Mouse (Mus musculus): ENCODE results near the gene Kctd10. TPM values are rescaled to one million over a fixed set of nuclear protein-coding genes. Genes with fewer than 3 reads are reported as not detected.

The Kctd10 gene
- polyA plus RNA-seq, 1 experiment from 2014 or later: 116 TPM

DNA sequence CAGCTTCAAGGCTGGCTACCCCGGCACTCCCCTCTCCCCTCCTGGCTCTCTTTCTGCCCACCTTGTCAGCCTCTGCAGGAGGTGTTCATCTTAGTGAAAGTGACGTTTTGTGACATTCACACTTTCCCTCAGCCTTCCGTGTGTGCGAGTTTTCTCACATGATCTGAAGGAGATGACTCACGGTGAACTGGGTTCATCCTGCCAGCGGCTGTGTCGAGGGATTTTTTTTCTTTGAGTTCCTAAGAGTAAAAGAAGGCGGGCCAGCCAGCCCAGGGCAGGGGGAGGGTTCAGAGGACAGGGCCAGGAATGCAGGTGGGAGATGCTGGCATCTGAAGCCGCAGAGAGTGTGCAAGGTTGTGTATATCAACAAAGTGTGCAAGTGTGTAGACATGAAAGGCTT, 12.9 kb upstream of the Kctd10 start:
- DNase-seq (ENCODE audit: low spot score): no peak
- Histone ChIP-seq H3K4me2 (ENCODE audit: low read length) (no peak overlapping the region), H3K4me3 (ENCODE audit: low read depth, low read length) (no peak overlapping the region), H3K27ac (ENCODE audit: low read depth) (no peak overlapping the region), H3K9me3 (ENCODE audit: control insufficient read depth, low read length) (no peaks in the 10 kb centered on the region), H3K4me1 (replicated peaks; ENCODE audit: control insufficient read depth, insufficient read depth, low read length) (no peaks in the 10 kb centered on the region), H3K27me3 (replicated peaks; ENCODE audit: control insufficient read depth, insufficient read depth, low read length) (no peaks in the 10 kb centered on the region), H3K9ac (ENCODE audit: low read length) (no peak overlapping the region), H3K36me3 (ENCODE audit: control insufficient read depth, insufficient read depth, low read length) (peaks cover 86% of the 10 kb centered on the region)
- 83% methylated on average over 9 of the region's 9 CpGs for WGBS
- no peak for ATAC-seq (replicated peaks; ENCODE audit: low FRiP score, low TSS enrichment, low read depth)

DNA sequence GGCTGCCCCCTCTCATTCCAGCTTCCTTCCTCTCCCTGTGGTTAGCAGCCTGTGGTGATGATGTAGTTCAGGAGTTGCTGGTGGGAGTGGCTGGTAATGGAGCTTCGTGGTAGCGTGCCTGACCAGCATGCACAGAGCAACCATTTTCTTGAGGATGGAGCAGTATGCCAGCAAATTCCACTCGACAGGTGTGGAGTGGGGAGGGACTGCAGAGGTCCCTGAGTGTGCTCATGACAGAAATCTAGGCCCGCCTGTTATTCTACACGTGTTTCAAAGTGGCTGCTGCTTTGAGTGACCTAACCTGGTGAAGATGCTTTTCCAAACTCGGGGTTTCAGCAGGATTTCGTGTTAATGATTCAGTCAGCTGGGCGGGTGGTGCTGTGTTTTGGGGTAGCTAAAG, 4.1 kb upstream of the Kctd10 start:
- H3K4me3 ChIP-seq (ENCODE audit: low read depth, low read length): no peak overlapping the region
- 93% methylated on average over 8 of the region's 8 CpGs for WGBS
- H3K36me3 ChIP-seq (ENCODE audit: control insufficient read depth, insufficient read depth, low read length): peaks cover 54% of the 10 kb centered on the region
- DNase-seq (ENCODE audit: low spot score) (no peak), ATAC-seq (replicated peaks; ENCODE audit: low FRiP score, low TSS enrichment, low read depth) (no peak)
- no peak overlapping the region for H3K27ac ChIP-seq (ENCODE audit: low read depth)
- H3K27me3 ChIP-seq (replicated peaks; ENCODE audit: control insufficient read depth, insufficient read depth, low read length): no peaks in the 10 kb centered on the region
- H3K4me2 ChIP-seq (ENCODE audit: low read length): no peak overlapping the region
- peaks cover 14% of the 10 kb centered on the region for H3K4me1 ChIP-seq (replicated peaks; ENCODE audit: control insufficient read depth, insufficient read depth, low read length)
- no peaks in the 10 kb centered on the region for H3K9me3 ChIP-seq (ENCODE audit: control insufficient read depth, low read length)
- H3K9ac ChIP-seq (ENCODE audit: low read length): no peak overlapping the region

DNA sequence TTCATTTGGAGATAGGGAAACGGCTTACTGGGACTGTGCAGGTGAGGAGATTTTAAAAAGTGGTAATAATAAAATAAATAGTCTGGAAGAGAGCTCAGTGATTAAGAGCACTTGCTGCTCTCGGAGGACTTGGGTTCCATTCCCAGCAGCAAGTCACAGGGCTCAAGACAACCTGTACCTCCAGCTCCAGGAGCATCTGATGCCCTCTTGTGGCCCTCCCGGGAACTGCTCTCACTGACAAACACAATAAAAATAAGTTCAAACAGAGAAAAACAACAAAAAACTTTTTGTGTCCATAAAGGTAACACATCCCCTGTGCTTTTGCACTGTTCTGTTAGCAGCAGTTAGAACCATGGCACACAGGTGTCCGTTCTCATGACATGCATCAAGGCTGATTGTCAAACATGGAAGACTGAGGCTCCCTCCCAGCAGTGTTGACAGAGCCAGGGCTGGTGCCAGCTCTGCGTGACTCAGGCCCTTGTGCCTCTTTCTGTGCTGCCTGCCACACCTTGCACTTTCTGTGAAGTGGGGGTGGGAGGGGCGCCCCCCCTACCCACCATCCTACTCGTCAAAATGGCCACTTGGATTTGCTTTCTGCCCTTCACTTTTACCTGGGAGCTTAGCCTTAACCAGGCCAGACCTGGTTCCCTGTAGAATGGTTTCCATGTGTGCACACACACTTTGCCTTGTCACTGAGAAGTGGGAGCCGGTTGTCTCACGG, 3.0 kb upstream of the Kctd10 start:
- DNase-seq (ENCODE audit: low spot score) (peak; percentile 70), ATAC-seq (replicated peaks; ENCODE audit: low FRiP score, low TSS enrichment, low read depth) (no peak)
- Histone ChIP-seq H3K27ac (ENCODE audit: low read depth) (no peak overlapping the region), H3K9ac (ENCODE audit: low read length) (no peak overlapping the region), H3K4me3 (ENCODE audit: low read depth, low read length) (no peak overlapping the region), H3K4me2 (ENCODE audit: low read length) (no peak overlapping the region), H3K4me1 (replicated peaks; ENCODE audit: control insufficient read depth, insufficient read depth, low read length) (peaks cover 23% of the 10 kb centered on the region), H3K27me3 (replicated peaks; ENCODE audit: control insufficient read depth, insufficient read depth, low read length) (no peaks in the 10 kb centered on the region), H3K36me3 (ENCODE audit: control insufficient read depth, insufficient read depth, low read length) (peaks cover 43% of the 10 kb centered on the region), H3K9me3 (ENCODE audit: control insufficient read depth, low read length) (no peaks in the 10 kb centered on the region)
- 79% methylated on average over 9 of the region's 9 CpGs for whole genome bisulfite sequencing

DNA sequence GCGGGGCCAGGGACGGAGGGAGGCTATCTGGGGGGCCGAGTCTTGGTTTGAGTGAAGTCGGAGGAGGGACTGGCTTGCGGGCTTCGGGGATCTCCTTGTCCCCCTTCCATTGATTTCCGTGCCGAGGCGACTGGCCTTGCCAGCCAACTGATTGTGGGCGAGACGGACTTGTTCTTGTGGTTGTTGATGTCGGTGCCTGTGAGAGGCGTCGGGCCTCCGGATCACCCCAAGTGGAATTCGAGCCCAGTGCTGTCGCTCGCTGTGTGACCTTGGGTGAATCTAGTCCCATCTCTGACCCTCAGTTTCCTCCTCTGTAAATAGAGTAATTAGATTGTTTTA, 674 bp upstream of the Kctd10 start:
- Histone ChIP-seq H3K9me3 (ENCODE audit: control insufficient read depth, low read length) (no peaks in the 10 kb centered on the region), H3K4me3 (ENCODE audit: low read depth, low read length) (peak overlapping the region; percentile 93), H3K27me3 (replicated peaks; ENCODE audit: control insufficient read depth, insufficient read depth, low read length) (no peaks in the 10 kb centered on the region), H3K4me1 (replicated peaks; ENCODE audit: control insufficient read depth, insufficient read depth, low read length) (peaks cover 45% of the 10 kb centered on the region), H3K9ac (ENCODE audit: low read length) (peak overlapping the region; percentile 97), H3K36me3 (ENCODE audit: control insufficient read depth, insufficient read depth, low read length) (peaks cover 19% of the 10 kb centered on the region), H3K4me2 (ENCODE audit: low read length) (peak overlapping the region; percentile 83), H3K27ac (ENCODE audit: low read depth) (peak overlapping the region; percentile 79)
- WGBS: 0% methylated on average over 18 of the region's 18 CpGs
- ATAC-seq (replicated peaks; ENCODE audit: low FRiP score, low TSS enrichment, low read depth) (no peak), DNase-seq (ENCODE audit: low spot score) (no peak)

DNA sequence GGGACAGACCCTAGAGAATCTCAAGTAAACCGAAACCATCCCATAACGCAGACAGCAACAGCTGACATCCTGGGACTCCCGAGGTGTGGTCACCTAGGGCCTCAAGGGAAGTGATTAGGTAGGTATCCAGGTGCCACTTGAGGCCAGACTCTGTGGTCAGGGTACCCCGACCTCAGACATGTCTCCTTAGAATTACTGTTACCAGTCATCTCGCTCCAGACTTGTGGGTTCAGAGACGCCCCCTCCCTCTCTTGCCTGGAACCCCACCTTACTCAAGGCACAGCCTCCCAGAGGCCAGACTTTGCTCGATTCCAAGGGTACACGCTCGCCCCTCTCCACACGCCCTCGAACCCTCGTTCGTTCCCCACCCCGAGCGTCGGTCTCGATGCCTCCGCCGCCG, 545 bp downstream of the Kctd10 start:
- Histone ChIP-seq H3K27me3 (replicated peaks; ENCODE audit: control insufficient read depth, insufficient read depth, low read length) (no peaks in the 10 kb centered on the region), H3K9ac (ENCODE audit: low read length) (peak overlapping the region; percentile 97), H3K4me2 (ENCODE audit: low read length) (peak overlapping the region; percentile 83), H3K36me3 (ENCODE audit: control insufficient read depth, insufficient read depth, low read length) (peaks cover 14% of the 10 kb centered on the region; the same call in 1 of the 2 replicates), H3K4me3 (ENCODE audit: low read depth, low read length) (peak overlapping the region; percentile 93), H3K4me1 (replicated peaks; ENCODE audit: control insufficient read depth, insufficient read depth, low read length) (peaks cover 51% of the 10 kb centered on the region), H3K27ac (ENCODE audit: low read depth) (peak overlapping the region; percentile 79), H3K9me3 (ENCODE audit: control insufficient read depth, low read length) (no peaks in the 10 kb centered on the region)
- WGBS: 3% methylated on average over 20 of the region's 20 CpGs
- DNase-seq (ENCODE audit: low spot score): peak; percentile 68
- ATAC-seq (replicated peaks; ENCODE audit: low FRiP score, low TSS enrichment, low read depth): peak; percentile 53

DNA sequence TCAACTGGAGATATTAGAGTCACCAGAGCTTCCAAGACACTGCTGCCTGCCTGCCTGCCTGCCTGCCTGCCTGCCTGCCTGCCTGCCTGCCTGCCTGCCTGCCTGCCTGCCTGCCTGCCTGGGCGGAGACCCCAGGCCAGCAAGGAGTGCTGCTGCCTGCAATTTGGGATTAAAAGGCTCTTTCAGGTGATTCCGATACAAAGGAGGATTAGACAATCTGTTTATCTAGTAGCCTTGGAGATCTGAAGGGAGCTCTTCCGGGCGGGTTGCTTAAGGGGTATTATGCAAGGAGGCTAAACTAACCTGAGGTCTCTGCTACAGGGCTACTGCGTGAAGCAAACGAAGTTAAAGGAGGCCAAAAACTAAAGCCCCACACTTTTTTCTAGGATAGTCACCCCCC, 1.4 kb downstream of the Kctd10 start:
- H3K4me1 ChIP-seq (replicated peaks; ENCODE audit: control insufficient read depth, insufficient read depth, low read length): peaks cover 56% of the 10 kb centered on the region
- H3K4me3 ChIP-seq (ENCODE audit: low read depth, low read length): peak overlapping the region; percentile 93
- no peak for DNase-seq (ENCODE audit: low spot score)
- H3K9me3 ChIP-seq (ENCODE audit: control insufficient read depth, low read length): no peaks in the 10 kb centered on the region
- WGBS: 48% methylated on average over 6 of the region's 6 CpGs
- H3K36me3 ChIP-seq (ENCODE audit: control insufficient read depth, insufficient read depth, low read length): peaks cover 14% of the 10 kb centered on the region
- peak overlapping the region; percentile 22; the same call in 1 of the 2 replicates for H3K27ac ChIP-seq (ENCODE audit: low read depth)
- ATAC-seq (replicated peaks; ENCODE audit: low FRiP score, low TSS enrichment, low read depth): no peak
- peak overlapping the region; percentile 97 for H3K9ac ChIP-seq (ENCODE audit: low read length)
- peak overlapping the region; percentile 83 for H3K4me2 ChIP-seq (ENCODE audit: low read length)
- no peaks in the 10 kb centered on the region for H3K27me3 ChIP-seq (replicated peaks; ENCODE audit: control insufficient read depth, insufficient read depth, low read length)

DNA sequence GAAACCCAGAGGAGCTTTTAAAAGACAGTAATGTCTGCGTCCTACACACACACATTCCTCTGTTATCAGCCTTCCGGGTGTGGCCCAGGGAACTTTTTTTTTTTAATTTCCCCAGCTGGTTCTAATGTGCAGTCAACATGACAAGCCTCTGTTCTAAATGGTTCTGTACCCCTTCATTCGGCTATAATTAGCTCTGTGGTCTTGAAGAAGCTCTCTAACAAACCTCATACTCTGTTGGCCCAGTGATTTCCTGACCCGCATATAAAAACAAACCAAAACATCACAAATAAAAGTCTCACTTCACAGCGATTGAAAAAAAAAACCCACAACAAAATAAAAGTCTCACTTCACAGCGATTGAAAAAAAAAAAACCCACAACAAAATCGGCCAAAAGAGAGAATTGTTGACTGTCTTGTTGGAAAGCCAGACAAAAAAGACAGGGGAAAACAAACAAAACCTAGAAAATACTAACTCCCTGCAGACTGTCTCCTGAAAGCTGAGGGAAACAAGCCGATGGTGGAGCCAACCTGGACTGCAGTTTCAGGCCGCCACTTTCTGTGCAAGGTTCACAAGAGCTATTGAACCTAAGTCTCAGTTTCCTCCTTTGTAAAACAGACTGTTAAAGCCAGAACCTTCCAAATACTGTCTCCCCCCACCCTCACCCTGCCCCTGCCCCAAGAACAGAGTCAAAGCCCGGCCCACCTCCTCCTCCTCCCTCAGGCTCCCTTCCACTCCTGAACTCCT, 2.0 kb downstream of the Kctd10 start:
- H3K4me1 ChIP-seq (replicated peaks; ENCODE audit: control insufficient read depth, insufficient read depth, low read length): peaks cover 56% of the 10 kb centered on the region
- peak overlapping the region; percentile 83 for H3K4me2 ChIP-seq (ENCODE audit: low read length)
- 63% methylated on average over 10 of the region's 10 CpGs for WGBS
- H3K9me3 ChIP-seq (ENCODE audit: control insufficient read depth, low read length): no peaks in the 10 kb centered on the region
- 0 out of 2 replicates have a peak overlapping the region, but pooled peaks have one; percentile 93 for H3K4me3 ChIP-seq (ENCODE audit: low read depth, low read length)
- H3K9ac ChIP-seq (ENCODE audit: low read length): no peak overlapping the region
- H3K27me3 ChIP-seq (replicated peaks; ENCODE audit: control insufficient read depth, insufficient read depth, low read length): no peaks in the 10 kb centered on the region
- no peak for DNase-seq (ENCODE audit: low spot score)
- 0 out of 2 replicates have a peak overlapping the region, but pooled peaks have one; percentile 22 for H3K27ac ChIP-seq (ENCODE audit: low read depth)
- no peak for ATAC-seq (replicated peaks; ENCODE audit: low FRiP score, low TSS enrichment, low read depth)
- peaks cover 20% of the 10 kb centered on the region for H3K36me3 ChIP-seq (ENCODE audit: control insufficient read depth, insufficient read depth, low read length)

DNA sequence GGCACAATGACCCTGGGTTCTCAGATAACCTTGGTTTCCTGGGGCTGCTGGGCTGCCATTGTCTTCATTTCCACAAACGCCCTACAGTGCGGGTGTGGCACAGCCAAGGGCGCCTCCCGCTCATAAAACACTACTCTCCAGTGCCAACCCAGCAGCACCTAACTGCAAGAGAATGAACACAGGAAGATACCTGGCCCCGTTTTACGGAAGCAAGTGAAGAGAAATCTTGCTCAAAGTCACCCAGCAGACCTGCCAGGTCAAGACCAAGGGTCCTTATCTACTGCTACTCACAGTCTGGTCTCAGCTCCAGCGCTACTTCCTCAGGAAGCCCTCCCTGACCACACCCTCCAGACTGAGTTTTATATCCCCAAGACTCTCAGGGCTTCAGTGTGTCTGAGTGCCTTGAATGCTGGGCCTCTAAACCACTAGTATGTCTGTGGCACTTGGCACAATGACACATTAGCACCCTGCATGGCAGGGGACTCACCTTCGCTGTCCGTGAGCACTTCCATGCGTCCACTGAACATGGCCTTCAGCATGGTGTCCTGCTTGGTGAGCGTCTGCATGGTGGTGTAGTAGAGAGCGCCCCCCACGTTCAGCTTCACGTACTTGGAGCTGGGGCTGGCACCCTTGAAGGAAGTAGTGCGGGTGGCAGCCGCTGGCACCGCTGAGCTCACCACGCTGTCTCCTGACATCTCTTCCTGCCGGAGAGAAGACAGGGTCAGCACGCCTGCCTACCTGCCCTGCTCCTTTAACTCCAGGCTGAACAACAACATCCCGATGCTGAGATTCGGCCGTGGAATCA, 5.7 kb downstream of the Kctd10 start:
- Histone ChIP-seq H3K9me3 (ENCODE audit: control insufficient read depth, low read length) (no peaks in the 10 kb centered on the region), H3K27me3 (replicated peaks; ENCODE audit: control insufficient read depth, insufficient read depth, low read length) (no peaks in the 10 kb centered on the region), H3K4me3 (ENCODE audit: low read depth, low read length) (no peak overlapping the region), H3K27ac (ENCODE audit: low read depth) (no peak overlapping the region), H3K4me2 (ENCODE audit: low read length) (no peak overlapping the region), H3K4me1 (replicated peaks; ENCODE audit: control insufficient read depth, insufficient read depth, low read length) (peaks cover 79% of the 10 kb centered on the region), H3K36me3 (ENCODE audit: control insufficient read depth, insufficient read depth, low read length) (peaks cover 49% of the 10 kb centered on the region), H3K9ac (ENCODE audit: low read length) (no peak overlapping the region)
- WGBS: 87% methylated on average over 23 of the region's 23 CpGs
- ATAC-seq (replicated peaks; ENCODE audit: low FRiP score, low TSS enrichment, low read depth): no peak
- no peak for DNase-seq (ENCODE audit: low spot score)
